Mouse (Mus musculus) cortical plate, adult 2 months (tissue): ENCODE results near the gene Spon1.

ENCODE experiments used
- CTCF ChIP-seq: fragments of 200-500 bp; IDR thresholded peaks from 2 replicates; pipeline ENCODE4 v1.5.1; 2011; ENCODE audit warnings: mild to moderate bottlenecking, control low read depth, low read length; ENCODE audit not compliant: insufficient read depth; ENCODE audit errors: extremely low read depth
- POLR2A ChIP-seq: fragments of 200-500 bp; IDR thresholded peaks from 2 replicates; pipeline ENCODE4 v1.6.1; 2011; ENCODE audit warnings: mild to moderate bottlenecking, low read length, control low read depth; ENCODE audit not compliant: insufficient read depth; ENCODE audit errors: extremely low read depth

- no peak for TF ChIP-seq CTCF
- no peak for TF ChIP-seq POLR2A
Observed at GRCm38 (mm10) chr7:113727999-113728713, 37.6 kb upstream of the Spon1 start.
